Mouse (Mus musculus): ENCODE data around the gene H2-Q6.
"Not testable (repeated sequence)": the region's sequence is repeated elsewhere in the genome, so short reads cannot be mapped to it uniquely, and the experiment has no call there.

DNA sequence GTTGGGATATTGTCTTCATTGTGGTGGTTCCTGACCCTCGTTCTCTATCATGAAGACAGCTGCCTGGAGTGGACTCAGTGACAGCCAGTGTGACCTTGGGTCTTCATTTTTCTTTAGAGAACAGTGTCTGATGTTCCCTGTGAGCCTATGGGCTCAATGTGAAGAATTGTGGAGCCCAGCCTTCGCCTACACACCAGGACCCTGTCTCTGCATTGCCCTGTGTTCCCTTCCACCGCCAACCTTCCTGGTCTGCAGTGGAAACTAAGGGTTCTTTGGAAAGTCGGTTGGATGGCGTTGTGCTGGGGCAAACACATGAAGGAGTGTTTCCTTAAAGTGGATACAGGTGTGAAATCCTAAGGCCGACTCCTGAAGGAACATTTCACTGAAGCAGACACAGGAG, 4.2 kb downstream of the H2-Q6 start:
- not testable (repeated sequence) for TF ChIP-seq POLR2A (IDR thresholded peaks at IDR 0.05; ENCODE audit: low read depth, low read length); CTCF (IDR thresholded peaks at IDR 0.05; ENCODE audit: extremely low read depth, insufficient read length, insufficient replicate concordance, low read depth, low read length)
